Mouse (Mus musculus) lung, adult 2 months (tissue): ENCODE results near the gene Isoc2b.
"Not testable (repeated sequence)": the region's sequence is repeated elsewhere in the genome, so short reads cannot be mapped to it uniquely, and the experiment has no call there.

Experiments used
- CTCF ChIP-seq: fragments of 200-500 bp; IDR thresholded peaks from 2 replicates; pipeline ENCODE4 v1.5.1; 2011; ENCODE audit warnings: mild to moderate bottlenecking, low read length, control low read depth; ENCODE audit not compliant: insufficient read depth
- POLR2A ChIP-seq: fragments of 200-500 bp; IDR thresholded peaks from 2 replicates; pipeline ENCODE4 v1.6.1; 2011; ENCODE audit warnings: low read depth, mild to moderate bottlenecking, control low read depth, low read length, borderline replicate concordance; ENCODE audit errors: extremely low read depth

DNA sequence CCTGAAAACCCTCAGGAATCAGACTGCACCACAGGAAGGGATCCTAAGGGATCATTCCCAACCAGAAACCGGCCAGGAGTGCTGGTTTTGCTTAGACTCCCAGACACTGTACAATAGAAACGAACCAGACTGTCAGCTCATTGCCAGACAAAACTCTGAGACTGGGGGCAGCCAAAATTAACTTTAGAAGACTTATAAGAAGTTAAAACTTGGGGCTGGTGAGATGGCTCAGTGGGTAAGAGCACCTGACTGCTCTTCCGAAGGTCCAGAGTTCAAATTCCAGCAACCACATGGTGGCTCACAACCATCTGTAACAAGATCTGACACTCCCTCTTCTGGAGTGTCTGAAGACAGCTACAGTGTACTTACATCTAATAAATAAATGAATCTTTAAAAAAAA lies 9.1 kb downstream of the Isoc2b start:
- not testable (repeated sequence) for TF ChIP-seq CTCF, POLR2A
